Mouse (Mus musculus): ENCODE data around the gene Zfp934.
"Not testable (repeated sequence)": the region's sequence is repeated elsewhere in the genome, so short reads cannot be mapped to it uniquely, and the experiment has no call there.

Gene Zfp934

GRCm38 (mm10) chr13:62571099-62571498 is at the start of gene Zfp934:
Zfp934 (minus strand) TSS chr13:62571199.
- not testable (repeated sequence) for DNase-seq (ENCODE audit: low read depth, low spot score)

GRCm38 (mm10) chr13:62617449-62617848 is 46.5 kb upstream of the Zfp934 start:
- DNase-seq (ENCODE audit: low read depth, low spot score) = not testable (repeated sequence)

DNA sequence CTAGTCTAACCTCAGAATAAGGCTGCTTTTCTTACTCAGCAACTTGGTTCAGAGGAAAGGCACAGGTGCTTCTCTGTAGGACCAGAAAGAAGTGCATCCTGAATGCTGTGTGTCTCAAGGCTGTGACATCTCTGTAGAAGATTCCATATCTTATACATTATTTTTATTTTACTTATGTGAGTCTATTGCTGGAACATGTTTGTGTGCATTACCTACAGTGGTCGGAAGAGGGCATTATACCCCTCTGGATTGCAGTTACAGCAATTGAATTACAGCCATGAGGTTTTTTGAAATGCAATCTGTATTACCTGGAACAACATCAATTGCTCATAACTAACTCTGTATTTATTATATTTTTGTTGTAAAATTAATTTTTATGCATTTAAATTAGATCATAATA is 9.3 kb downstream of the Zfp934 start:
- DNase-seq (ENCODE audit: low read depth, low spot score) = not testable (repeated sequence)

GRCm38 (mm10) chr13:62558189-62559110 is 12.5 kb downstream of the Zfp934 start, which contains the start of gene Zfp935:
Zfp935 (minus strand) TSS chr13:62558511.
- DNase-seq (ENCODE audit: low read depth, low spot score) = peak; percentile 0

DNA sequence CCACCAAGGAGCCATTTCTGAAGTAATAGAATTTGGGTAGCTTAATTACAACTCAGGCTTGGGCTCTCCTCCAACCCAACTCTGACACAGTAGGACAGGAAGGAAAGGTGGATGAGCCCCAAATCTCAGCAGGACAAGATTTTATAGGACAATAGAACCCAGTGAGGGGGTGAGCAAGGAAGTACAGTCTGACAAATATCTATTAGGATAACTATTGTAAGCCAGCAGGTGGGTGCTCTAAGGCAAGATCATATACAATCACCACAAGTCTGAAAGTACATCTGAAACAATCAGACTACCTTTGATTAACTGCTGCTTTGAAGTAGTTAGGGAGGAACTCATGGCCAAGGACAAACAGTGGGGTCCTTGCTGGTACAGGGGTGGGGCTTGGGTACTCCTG is 40.9 kb downstream of the Zfp934 start:
- DNase-seq (ENCODE audit: low read depth, low spot score) = not testable (repeated sequence)

DNA sequence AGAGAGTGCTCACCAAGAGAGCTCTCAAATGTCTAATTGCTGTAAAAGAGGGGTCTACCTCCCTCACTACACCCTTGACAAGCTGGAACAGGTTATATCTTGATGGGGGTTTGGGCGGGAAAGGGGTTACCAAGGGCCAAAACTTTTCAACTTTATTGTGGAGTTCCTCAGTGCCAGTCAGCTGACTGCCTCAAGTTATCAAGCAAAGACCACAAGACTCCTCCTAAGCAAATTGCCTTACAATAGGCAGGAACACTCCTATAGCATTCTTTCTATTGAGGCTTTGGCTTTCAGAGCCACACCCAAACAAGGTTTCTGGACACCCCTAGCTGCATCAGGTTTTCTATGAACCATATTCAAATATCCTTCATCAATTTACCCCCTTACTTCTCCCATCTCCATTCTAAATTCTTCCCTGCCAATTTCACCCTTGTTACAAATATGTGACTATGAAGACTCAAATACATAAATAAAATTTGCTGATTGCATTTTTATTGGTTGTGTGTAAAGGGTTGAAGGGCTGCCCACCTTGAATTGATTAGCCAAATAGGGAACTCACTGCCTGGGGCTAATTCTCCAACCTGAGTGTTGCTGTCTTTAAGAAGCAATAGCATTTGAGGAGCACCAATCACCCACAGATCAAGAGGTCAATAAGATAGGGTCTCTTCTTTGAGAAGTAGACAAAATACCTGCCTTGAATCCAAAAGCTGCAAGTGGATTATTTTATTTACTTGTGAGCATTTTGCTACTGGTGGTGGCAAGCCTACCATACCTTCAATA is 60.2 kb downstream of the Zfp934 start:
- DNase-seq (ENCODE audit: low read depth, low spot score) = not testable (repeated sequence)

GRCm38 (mm10) chr13:62472661-62473060 is 98.3 kb downstream of the Zfp934 start:
- DNase-seq (ENCODE audit: low read depth, low spot score) = not testable (repeated sequence)

- not testable (repeated sequence) for DNase-seq (ENCODE audit: low read depth, low spot score)
Observed at GRCm38 (mm10) chr13:62469947-62470346, 101.1 kb downstream of the Zfp934 start.

DNA sequence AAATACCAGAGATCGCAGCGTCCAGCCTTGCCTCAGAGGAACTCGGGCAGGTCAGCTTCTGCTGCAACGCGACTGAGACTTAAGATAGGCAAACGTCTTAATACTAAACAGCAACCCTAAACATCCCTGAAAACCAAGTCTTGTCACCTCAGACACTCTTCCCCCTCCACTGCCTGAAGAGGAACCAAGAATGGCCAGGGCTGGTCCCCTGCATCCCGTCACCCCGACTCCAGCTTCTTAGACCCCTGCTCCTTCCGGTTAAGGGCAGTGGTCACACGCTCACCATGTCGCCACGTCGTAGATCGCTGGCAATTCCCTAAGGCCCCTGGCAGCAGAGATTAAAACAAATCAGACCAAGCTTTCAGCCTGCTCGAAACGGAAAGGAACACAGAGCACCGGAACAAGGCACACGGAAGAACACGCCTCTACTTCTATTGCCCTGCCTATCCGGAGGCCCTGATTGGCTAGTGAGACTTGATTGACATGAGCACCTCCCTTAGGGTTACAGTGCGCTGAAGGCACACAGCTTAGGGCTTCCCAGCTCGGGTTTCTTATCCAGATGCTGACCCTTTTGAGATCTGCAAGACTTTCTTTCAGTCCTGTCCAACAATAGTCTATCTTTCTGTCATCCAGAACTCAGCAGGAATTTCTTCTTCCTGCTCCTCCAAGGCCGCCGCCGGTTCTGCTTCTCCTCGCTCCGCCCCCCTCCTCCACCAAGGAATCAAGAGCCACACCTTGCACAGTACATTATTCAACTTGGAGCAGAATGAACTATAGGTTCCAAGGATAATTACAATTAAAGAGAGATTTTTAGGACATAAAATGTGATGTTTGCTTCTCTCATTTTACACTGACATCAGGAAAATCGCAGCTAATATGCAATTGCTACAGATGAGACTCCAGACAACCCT is 104.3 kb downstream of the Zfp934 start, which contains the start of gene Gm49359:
Gm49359 (minus strand) TSS at position 409 of the 911 bp plus-strand sequence.
- peak; percentile 88 for DNase-seq (ENCODE audit: low read depth, low spot score)

All from brain, embryonic 18.5 days (tissue).